Mouse (Mus musculus) liver, embryonic 14.5 days (tissue): ENCODE data around the gene Dck.

ENCODE experiments used
- CTCF ChIP-seq: IDR thresholded peaks from 2 replicates; pipeline ENCODE4 v1.5.1; 2016; ENCODE audit warnings: antibody characterized with exemption, low read depth, control low read depth
- EP300 ChIP-seq: IDR thresholded peaks from 2 replicates; pipeline ENCODE4 v1.6.1; 2016; ENCODE audit warnings: antibody characterized with exemption, low read depth

GRCm38 (mm10) chr5:88829835-88830571, 65.2 kb downstream of the Dck start:
- TF ChIP-seq CTCF (no peak), EP300 (no peak)
